Mouse (Mus musculus): ENCODE measurements around the gene Wsb2. TPM values are rescaled to one million over a fixed set of nuclear protein-coding genes. Genes with fewer than 3 reads are reported as not detected.
A peak's percentile ranks its signal among the peaks of the same experiment; 100 is the strongest.
"Not testable (repeated sequence)": the region's sequence is repeated elsewhere in the genome, so short reads cannot be mapped to it uniquely, and the experiment has no call there.

Wsb2 gene
- total RNA-seq (2021), result 100 to 1,000 TPM; 264 to 285 TPM

GRCm38 (mm10) chr5:117357129-117357477 lies at the start of gene Wsb2:
TSS of gene Wsb2 (plus strand) at chr5:117357304.
- peak; percentile 76 to 78 for DNase-seq (ENCODE audit: extremely low spot score in 1 of 2, low spot score in 1 of 2)

DNA sequence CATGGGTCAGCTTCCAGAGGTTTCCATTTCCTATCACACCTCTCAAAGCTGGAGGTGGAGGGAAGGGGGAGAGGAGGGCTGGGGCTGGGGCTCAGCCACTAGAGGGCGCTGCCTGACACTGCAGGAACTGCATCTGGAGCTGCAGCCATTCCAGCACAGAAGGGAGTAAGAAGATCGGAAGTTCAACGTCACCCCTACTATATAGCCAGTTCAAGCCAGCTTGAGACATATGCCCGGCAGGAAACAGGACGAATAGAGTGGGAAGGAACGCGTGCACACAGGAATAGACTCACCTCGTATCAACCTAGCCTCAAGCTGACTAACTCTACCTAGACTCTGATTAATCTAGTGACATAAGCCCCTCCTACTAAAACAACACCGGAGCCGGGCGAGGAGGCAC lies 49.4 kb upstream of the Wsb2 start:
- DNase-seq (ENCODE audit: extremely low spot score in 1 of 2, low spot score in 1 of 2), result peak; percentile 35 to 69

DNA sequence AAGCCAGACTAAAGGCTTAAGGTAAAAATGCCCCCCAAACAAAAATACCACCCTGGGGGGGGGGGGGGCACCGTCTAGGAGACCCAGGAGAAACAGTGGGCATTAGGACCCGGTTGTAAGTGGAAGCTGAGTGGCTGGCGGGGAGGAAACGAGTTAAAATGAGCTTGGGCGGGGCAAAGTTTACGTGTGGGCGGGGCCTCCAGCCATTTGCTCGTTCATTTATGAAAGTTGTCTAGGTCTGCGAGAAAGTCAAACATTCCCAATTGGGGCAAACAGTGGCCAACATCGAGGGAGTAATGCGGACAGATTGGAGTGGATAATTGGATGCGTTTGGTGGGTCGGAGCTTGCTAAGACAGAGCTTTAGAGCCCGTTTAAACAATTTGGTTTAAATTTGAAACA lies 43.7 kb upstream of the Wsb2 start:
- DNase-seq (ENCODE audit: extremely low spot score in 1 of 2, low spot score in 1 of 2), result no peak

GRCm38 (mm10) chr5:117313909-117314308 lies 43.2 kb upstream of the Wsb2 start:
- no peak for DNase-seq (ENCODE audit: extremely low spot score in 1 of 2, low spot score in 1 of 2)

- DNase-seq (ENCODE audit: extremely low spot score in 1 of 2, low spot score in 1 of 2), result no peak
Measured at GRCm38 (mm10) chr5:117314587-117315428, 42.3 kb upstream of the Wsb2 start.

DNA sequence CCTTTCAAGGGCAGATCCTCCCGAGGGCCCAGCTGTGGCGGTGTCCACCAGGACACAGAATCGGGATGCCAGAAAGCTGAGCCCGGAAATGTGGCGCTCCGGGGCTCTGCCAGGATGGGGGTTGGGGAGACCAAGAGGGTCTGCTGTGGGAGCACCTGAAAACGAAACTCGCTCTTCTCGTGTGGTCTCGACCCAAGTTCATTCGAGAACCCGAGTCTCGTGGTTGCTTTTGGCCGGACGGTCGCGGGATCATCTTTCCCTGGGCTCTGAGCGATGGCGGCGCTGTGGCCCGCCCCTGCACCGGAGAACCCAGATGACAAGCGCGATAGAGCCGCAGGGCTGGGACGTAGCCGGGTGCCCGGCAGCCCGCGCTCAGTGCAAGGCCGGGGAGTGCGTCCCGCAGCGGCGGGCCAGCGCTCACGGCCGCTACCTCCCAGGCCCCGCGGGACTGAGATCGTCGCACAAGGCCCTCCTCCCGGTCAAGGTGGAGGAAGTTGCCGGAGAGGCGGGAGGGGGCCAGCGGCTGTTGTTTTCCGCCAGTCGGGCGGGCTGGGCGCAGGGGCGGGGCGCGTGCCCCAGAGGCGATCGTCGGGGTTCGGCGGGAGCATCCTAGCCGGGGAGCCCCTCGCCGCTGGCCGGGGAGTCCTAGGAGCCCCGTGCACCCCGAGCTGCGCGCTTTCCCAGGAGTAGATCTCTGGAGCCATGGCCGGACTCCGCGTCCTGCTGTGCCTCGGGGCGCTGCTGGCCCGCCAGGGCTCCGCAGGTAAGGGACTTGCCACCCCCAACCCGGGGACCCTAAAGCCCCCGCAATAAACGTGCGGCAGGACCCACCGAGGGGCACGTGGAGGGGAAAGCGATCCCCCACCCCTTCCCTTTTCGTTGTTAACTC lies 38.1 kb upstream of the Wsb2 start, which contains the start of gene Vsig10:
TSS of gene Vsig10 (plus strand) at position 343 of the 889 bp plus-strand sequence.
- peak; percentile 18 to 22 for DNase-seq (ENCODE audit: extremely low spot score in 1 of 2, low spot score in 1 of 2)

DNA sequence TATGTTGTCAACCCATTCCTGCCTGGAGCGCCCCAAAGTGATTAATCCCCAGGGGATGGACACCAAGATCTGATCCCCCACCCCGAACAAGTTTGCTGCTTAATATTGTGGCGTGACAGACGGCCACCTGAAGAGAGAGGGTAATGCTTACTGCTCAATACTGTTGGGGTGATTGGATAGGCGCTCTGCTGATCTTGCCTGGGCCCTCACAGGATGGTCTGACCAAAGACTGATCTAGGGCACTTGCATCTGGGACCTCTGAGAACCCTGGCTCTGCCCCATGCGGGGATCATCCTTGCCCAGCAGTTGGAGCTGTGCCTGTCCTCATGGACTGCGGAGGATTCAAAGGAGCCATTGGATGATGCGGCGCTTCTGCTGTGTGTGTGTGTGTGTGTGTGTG lies 33.4 kb upstream of the Wsb2 start:
- DNase-seq (ENCODE audit: extremely low spot score in 1 of 2, low spot score in 1 of 2), result no peak

GRCm38 (mm10) chr5:117326408-117326807 lies 30.7 kb upstream of the Wsb2 start:
- no peak for DNase-seq (ENCODE audit: extremely low spot score in 1 of 2, low spot score in 1 of 2)

DNA sequence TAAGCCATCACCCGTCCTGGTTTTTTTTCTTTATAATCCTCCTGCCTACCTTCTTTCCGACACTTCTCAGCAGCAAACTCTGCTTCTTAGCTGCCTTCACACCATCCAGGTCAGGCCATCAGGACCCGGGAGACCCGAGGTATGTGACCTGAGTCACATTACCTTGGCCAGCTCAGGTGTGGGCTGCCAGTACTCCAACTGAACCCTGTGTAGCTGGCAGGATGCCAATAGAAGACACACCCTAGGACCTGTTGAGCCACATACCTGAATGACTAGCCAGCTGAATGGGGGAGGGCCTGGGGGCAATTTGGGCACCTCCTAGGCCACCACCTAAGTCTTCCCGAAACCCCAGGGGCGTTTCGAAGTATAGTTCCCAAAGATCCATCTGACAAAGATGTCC lies 26.6 kb upstream of the Wsb2 start:
- DNase-seq (ENCODE audit: extremely low spot score in 1 of 2, low spot score in 1 of 2), result no peak

DNA sequence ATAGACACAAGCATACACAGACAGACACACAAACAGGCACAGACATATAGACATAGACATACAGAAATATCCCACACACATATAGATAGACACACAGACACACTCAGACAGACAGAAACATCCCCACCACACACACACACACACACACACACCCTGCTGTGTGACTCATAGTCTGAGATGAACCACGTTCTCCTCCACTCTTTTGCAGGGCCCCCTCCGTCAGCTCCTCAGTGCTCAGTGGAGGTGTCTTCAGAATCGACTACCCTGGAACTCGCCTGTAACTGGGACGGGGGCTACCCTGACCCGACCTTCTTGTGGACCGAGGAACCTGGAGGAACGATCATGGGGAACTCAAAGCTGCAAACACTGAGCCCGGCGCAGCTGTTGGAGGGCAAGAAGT lies 19.1 kb upstream of the Wsb2 start:
- DNase-seq (ENCODE audit: extremely low spot score in 1 of 2, low spot score in 1 of 2), result no peak

GRCm38 (mm10) chr5:117338503-117338902 lies 18.6 kb upstream of the Wsb2 start:
- no peak for DNase-seq (ENCODE audit: extremely low spot score in 1 of 2, low spot score in 1 of 2)

- no peak for DNase-seq (ENCODE audit: extremely low spot score in 1 of 2, low spot score in 1 of 2)
Measured at GRCm38 (mm10) chr5:117340081-117340480, 17.0 kb upstream of the Wsb2 start.

- no peak for DNase-seq (ENCODE audit: extremely low spot score in 1 of 2, low spot score in 1 of 2)
Measured at GRCm38 (mm10) chr5:117341896-117342295, 15.2 kb upstream of the Wsb2 start.

- DNase-seq (ENCODE audit: extremely low spot score in 1 of 2, low spot score in 1 of 2), result not testable (repeated sequence)
Measured at GRCm38 (mm10) chr5:117344496-117344895, 12.6 kb upstream of the Wsb2 start.

- DNase-seq (ENCODE audit: extremely low spot score in 1 of 2, low spot score in 1 of 2), result no peak
Measured at GRCm38 (mm10) chr5:117345432-117345976, 11.6 kb upstream of the Wsb2 start.

DNA sequence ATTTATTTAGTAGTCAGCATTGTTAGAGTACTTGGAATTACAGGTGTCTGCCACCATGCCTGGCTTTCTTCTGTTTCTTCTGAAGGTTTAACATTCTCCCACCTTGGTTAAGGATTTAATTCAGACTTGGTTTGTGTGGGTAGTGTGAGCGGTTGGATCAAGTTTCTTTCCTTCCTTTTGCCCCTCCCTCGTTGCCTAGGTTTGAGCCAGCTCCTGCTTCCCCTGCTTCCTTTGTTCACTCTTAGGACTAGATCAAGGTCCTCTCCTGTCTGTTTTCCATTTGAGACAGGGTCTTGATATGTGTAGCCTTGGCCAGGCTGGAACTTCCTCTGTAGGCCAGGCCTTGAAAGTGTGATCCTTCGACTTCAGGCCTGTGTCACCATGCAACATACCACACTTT lies 10.8 kb upstream of the Wsb2 start:
- no peak for DNase-seq (ENCODE audit: extremely low spot score in 1 of 2, low spot score in 1 of 2)

DNA sequence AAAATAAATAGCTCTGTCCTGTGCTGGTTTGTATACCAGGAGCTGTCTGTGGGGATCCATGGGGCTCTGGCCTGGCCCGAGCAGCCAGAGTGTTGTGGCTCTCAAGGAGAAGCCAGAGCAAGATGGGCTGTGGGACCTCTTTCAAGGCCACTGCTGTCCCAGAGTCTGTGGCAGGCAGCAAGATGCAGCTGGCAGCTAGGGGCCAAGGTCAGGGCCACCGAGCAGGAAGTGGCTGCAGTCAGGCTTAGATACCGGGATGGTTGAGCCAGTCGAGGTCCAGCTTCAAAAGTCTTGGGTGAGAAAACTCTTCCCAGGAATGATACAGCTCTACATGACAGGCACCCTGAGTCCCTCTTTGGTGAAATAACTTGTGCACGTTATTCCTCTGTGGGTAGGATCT lies 10.1 kb upstream of the Wsb2 start:
- DNase-seq (ENCODE audit: extremely low spot score in 1 of 2, low spot score in 1 of 2), result no peak

DNA sequence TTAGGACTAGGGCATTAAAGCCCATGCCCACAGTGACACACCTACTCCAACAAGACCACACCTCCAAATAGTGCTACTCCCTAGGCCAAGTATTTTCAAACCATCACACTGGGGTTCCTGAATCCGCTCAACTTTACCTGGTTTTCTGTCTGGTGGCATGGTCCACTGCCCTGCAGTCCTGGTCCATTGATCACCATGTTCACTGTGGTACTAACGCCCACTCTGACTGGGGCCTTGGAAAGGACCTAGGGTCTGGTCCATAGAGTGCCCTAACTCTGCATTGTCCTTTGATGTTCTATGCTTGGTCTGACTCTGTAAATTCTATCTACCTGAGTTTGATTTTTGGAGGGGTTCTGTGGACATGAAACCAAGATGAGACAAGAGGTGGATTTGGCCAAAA lies 9.3 kb upstream of the Wsb2 start:
- DNase-seq (ENCODE audit: extremely low spot score in 1 of 2, low spot score in 1 of 2), result no peak

DNA sequence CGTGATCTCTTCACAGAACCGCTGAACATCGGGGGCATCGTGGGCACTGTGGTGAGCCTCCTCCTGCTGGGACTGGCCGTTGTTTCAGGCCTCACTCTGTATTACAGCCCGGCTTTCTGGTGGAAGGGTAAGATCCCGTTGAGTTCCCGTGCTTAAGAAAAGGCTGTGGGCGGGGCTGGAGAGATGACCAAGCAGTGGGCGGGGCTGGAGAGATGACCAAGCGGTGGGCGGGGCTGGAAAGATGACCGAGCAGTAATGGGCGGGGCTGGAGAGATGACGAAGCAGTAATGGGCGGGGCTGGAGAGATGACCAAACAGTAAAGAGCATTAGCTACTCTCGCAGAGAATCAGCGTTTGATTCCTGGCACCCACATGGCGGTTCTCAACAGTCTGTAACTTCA lies 8.8 kb upstream of the Wsb2 start:
- DNase-seq (ENCODE audit: extremely low spot score in 1 of 2, low spot score in 1 of 2), result peak in 1 of 2 experiments; percentile 53

DNA sequence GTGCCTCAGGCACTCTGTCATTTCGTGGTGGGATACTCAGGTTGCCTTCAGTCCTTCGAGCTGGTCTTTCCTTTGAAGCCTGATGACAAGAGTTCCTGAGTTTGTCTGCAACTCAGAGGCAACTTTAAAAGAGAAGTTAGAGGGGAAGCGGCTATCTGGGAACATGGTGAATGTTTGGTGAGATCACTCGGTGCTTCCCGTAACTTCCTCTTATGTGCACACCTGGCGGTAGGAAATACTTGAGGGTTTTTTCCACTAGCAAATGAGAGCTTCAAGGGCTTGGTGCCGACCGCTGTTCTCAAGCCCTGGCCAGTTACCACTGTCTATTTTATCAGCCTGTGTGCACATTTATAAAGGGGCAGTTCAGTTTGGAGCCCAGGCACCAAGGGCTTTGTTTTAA lies 3.0 kb upstream of the Wsb2 start:
- no peak for DNase-seq (ENCODE audit: extremely low spot score in 1 of 2, low spot score in 1 of 2)

- no peak for DNase-seq (ENCODE audit: extremely low spot score in 1 of 2, low spot score in 1 of 2)
Measured at GRCm38 (mm10) chr5:117355648-117356303, 1.3 kb upstream of the Wsb2 start.
